Mouse (Mus musculus) forebrain, embryonic 10.5 days (tissue): Measurements from ENCODE around the gene Polm. TPM values are rescaled to one million over a fixed set of nuclear protein-coding genes. Genes with fewer than 3 reads are reported as not detected.

Experiments
- DNase-seq: peaks from one replicate; pipeline ENCODE4 v3.0.0-alpha.2; 2017; ENCODE audit warnings: low spot score; ENCODE audit errors: extremely low spot score
- H3K27ac ChIP-seq: fragments of 300-500 bp; sonication (generic); 2 replicates; pipeline ENCODE4 v1.5.1; 2016; ENCODE audit warnings: mild to moderate bottlenecking
- H3K27me3 ChIP-seq: fragments of 300-500 bp; sonication (generic); 2 replicates; pipeline ENCODE4 v1.6.1; 2016; ENCODE audit warnings: mild to moderate bottlenecking; ENCODE audit not compliant: poor library complexity, severe bottlenecking
- H3K36me3 ChIP-seq: fragments of 300-500 bp; sonication (generic); replicated peaks from 2 replicates; pipeline ENCODE4 v1.6.1; 2016; ENCODE audit warnings: mild to moderate bottlenecking, moderate library complexity
- H3K4me1 ChIP-seq: fragments of 300-500 bp; sonication (generic); 2 replicates; pipeline ENCODE4 v1.6.1; 2016
- H3K4me3 ChIP-seq: fragments of 300-500 bp; sonication (generic); 2 replicates; pipeline ENCODE4 v1.5.1; 2016; ENCODE audit warnings: mild to moderate bottlenecking, moderate library complexity
- H3K9me3 ChIP-seq: fragments of 300-500 bp; sonication (generic); 2 replicates; pipeline ENCODE4 v1.6.1; 2016; ENCODE audit warnings: mild to moderate bottlenecking, moderate library complexity
- WGBS: fragments of 180-500 bp; shearing (Covaris S2); methylation state at CpG from one replicate; pipeline ENCODE4 v1.1.7; 2016; 5-methylcytosine and 5-hydroxymethylcytosine counted together
- polyA plus RNA-seq: library from polyadenylated mRNA; unstranded; fragments of >200 nt; fragmentation: Nextera tagmentation; extraction: Ambion mirVana; gene quantifications from 2 replicates; pipeline ENCODE4 v1.2.1, GENCODE M21; 2016

Gene Polm
- polyA plus RNA-seq, 1 experiment from 2014 or later: 10.6 TPM

GRCm38 (mm10) chr11:5867196-5867595 is 29.4 kb upstream of the Polm start:
- Histone ChIP-seq H3K4me3 (no peak overlapping the region), H3K27me3 (peaks cover 22% of the 10 kb centered on the region), H3K27ac (no peak overlapping the region), H3K9me3 (no peaks in the 10 kb centered on the region), H3K4me1 (peaks cover 16% of the 10 kb centered on the region), H3K36me3 (peaks cover 34% of the 10 kb centered on the region)
- 89% methylated on average over 2 of the region's 2 CpGs for WGBS
- DNase-seq: no peak

GRCm38 (mm10) chr11:5862394-5863105 is 24.7 kb upstream of the Polm start:
- Histone ChIP-seq H3K9me3 (0 out of 2 replicates have a peak, but pooled peaks cover 6% of the 10 kb centered on the region), H3K27ac (peak overlapping the region; percentile 53; the same call in 1 of the 2 replicates), H3K4me1 (peaks cover 28% of the 10 kb centered on the region), H3K4me3 (peak overlapping the region; percentile 51), H3K36me3 (no peaks in the 10 kb centered on the region), H3K27me3 (peaks cover 51% of the 10 kb centered on the region)
- DNase-seq: no peak
- 37% methylated on average over 15 of the region's 15 CpGs for WGBS

GRCm38 (mm10) chr11:5861678-5862393 is 24.0 kb upstream of the Polm start, which contains the start of gene Aebp1:
TSS of gene Aebp1 (plus strand) at chr11:5861947.
- peak within 1 kb of the TSS; percentile 51 for H3K4me3 ChIP-seq
- H3K27me3 ChIP-seq: peaks cover 51% of the 10 kb centered on the region
- H3K27ac ChIP-seq: peak within 1 kb of the TSS; percentile 53
- H3K9me3 ChIP-seq: 0 out of 2 replicates have a peak, but pooled peaks cover 6% of the 10 kb centered on the region
- no peak for DNase-seq
- WGBS: 4% methylated on average over 58 of the region's 59 CpGs
- peaks cover 24% of the 10 kb centered on the region for H3K4me1 ChIP-seq
- H3K36me3 ChIP-seq: no peaks in the 10 kb centered on the region

GRCm38 (mm10) chr11:5860639-5861038 is 22.8 kb upstream of the Polm start:
- no peaks in the 10 kb centered on the region for H3K36me3 ChIP-seq
- 0 out of 2 replicates have a peak, but pooled peaks cover 6% of the 10 kb centered on the region for H3K9me3 ChIP-seq
- peaks cover 29% of the 10 kb centered on the region for H3K4me1 ChIP-seq
- no peak overlapping the region for H3K27ac ChIP-seq
- WGBS: 77% methylated on average over 6 of the region's 6 CpGs
- H3K4me3 ChIP-seq: no peak overlapping the region
- H3K27me3 ChIP-seq: peaks cover 51% of the 10 kb centered on the region
- no peak for DNase-seq

GRCm38 (mm10) chr11:5859883-5860550 is 22.2 kb upstream of the Polm start:
- DNase-seq: no peak
- H3K27me3 ChIP-seq: peaks cover 51% of the 10 kb centered on the region
- WGBS: 87% methylated on average over 13 of the region's 13 CpGs
- H3K9me3 ChIP-seq: 0 out of 2 replicates have a peak, but pooled peaks cover 6% of the 10 kb centered on the region
- no peak overlapping the region for H3K27ac ChIP-seq
- H3K36me3 ChIP-seq: no peaks in the 10 kb centered on the region
- H3K4me3 ChIP-seq: no peak overlapping the region
- peaks cover 30% of the 10 kb centered on the region for H3K4me1 ChIP-seq

GRCm38 (mm10) chr11:5858723-5859122 is 20.9 kb upstream of the Polm start:
- H3K4me3 ChIP-seq: no peak overlapping the region
- WGBS: 76% methylated on average over 1 of the region's 1 CpGs
- DNase-seq: no peak

GRCm38 (mm10) chr11:5856479-5857130 is 18.8 kb upstream of the Polm start:
- no peak for DNase-seq
- Histone ChIP-seq H3K36me3 (no peaks in the 10 kb centered on the region), H3K4me1 (peaks cover 12% of the 10 kb centered on the region), H3K27me3 (peaks cover 23% of the 10 kb centered on the region), H3K27ac (no peak overlapping the region; the same call in 1 of the 2 replicates), H3K9me3 (0 out of 2 replicates have a peak, but pooled peaks cover 6% of the 10 kb centered on the region), H3K4me3 (no peak overlapping the region)
- 83% methylated on average over 8 of the region's 8 CpGs for WGBS

More at GRCm38 (mm10) chr11:5858723-5859122, 20.9 kb upstream of the Polm start:
- Histone ChIP-seq H3K4me1 (peaks cover 30% of the 10 kb centered on the region), H3K27ac (no peak overlapping the region), H3K27me3 (peaks cover 44% of the 10 kb centered on the region), H3K36me3 (no peaks in the 10 kb centered on the region), H3K9me3 (0 out of 2 replicates have a peak, but pooled peaks cover 6% of the 10 kb centered on the region)

- H3K9me3 ChIP-seq: 0 out of 2 replicates have a peak, but pooled peaks cover 6% of the 10 kb centered on the region
- H3K4me1 ChIP-seq: peaks cover 7% of the 10 kb centered on the region
- WGBS: 54% methylated on average over 7 of the region's 7 CpGs
- 0 out of 2 replicates have a peak overlapping the region, but pooled peaks have one; percentile 48 for H3K27ac ChIP-seq
- DNase-seq: no peak
- peaks cover 16% of the 10 kb centered on the region for H3K27me3 ChIP-seq
- H3K36me3 ChIP-seq: no peaks in the 10 kb centered on the region
- no peak overlapping the region for H3K4me3 ChIP-seq
Observed at GRCm38 (mm10) chr11:5855902-5856301, 18.1 kb upstream of the Polm start.

- no peak overlapping the region for H3K4me3 ChIP-seq
- no peak overlapping the region for H3K27ac ChIP-seq
- peaks cover 7% of the 10 kb centered on the region for H3K4me1 ChIP-seq
- H3K9me3 ChIP-seq: 0 out of 2 replicates have a peak, but pooled peaks cover 6% of the 10 kb centered on the region
- no peak for DNase-seq
- H3K27me3 ChIP-seq: peaks cover 11% of the 10 kb centered on the region
- H3K36me3 ChIP-seq: no peaks in the 10 kb centered on the region
Observed at GRCm38 (mm10) chr11:5855481-5855880, 17.7 kb upstream of the Polm start.

- Histone ChIP-seq H3K27ac (no peak overlapping the region), H3K4me1 (peaks cover 7% of the 10 kb centered on the region), H3K27me3 (no peaks in the 10 kb centered on the region), H3K9me3 (no peaks in the 10 kb centered on the region), H3K36me3 (no peaks in the 10 kb centered on the region), H3K4me3 (no peak overlapping the region)
- DNase-seq: no peak
- 50% methylated on average over 1 of the region's 1 CpGs for WGBS
Observed at GRCm38 (mm10) chr11:5852314-5852713, 14.5 kb upstream of the Polm start.

GRCm38 (mm10) chr11:5851021-5851736 is 13.4 kb upstream of the Polm start:
- Histone ChIP-seq H3K4me3 (no peak overlapping the region), H3K9me3 (no peaks in the 10 kb centered on the region), H3K27me3 (no peaks in the 10 kb centered on the region), H3K27ac (no peak overlapping the region), H3K36me3 (no peaks in the 10 kb centered on the region), H3K4me1 (peaks cover 7% of the 10 kb centered on the region)
- 59% methylated on average over 4 of the region's 4 CpGs for WGBS
- no peak for DNase-seq

- no peak for DNase-seq
- H3K9me3 ChIP-seq: no peaks in the 10 kb centered on the region
- H3K36me3 ChIP-seq: no peaks in the 10 kb centered on the region
- 79% methylated on average over 5 of the region's 5 CpGs for WGBS
- no peak overlapping the region for H3K4me3 ChIP-seq
- H3K27ac ChIP-seq: no peak overlapping the region
- H3K27me3 ChIP-seq: no peaks in the 10 kb centered on the region
- no peaks in the 10 kb centered on the region for H3K4me1 ChIP-seq
Observed at GRCm38 (mm10) chr11:5850452-5850851, 12.6 kb upstream of the Polm start.
